Mouse (Mus musculus): ENCODE measurements around the gene Olfr898. TPM values are rescaled to one million over a fixed set of nuclear protein-coding genes. Genes with fewer than 3 reads are reported as not detected.

Gene Olfr898
- not detected in 2 replicates for polyA plus RNA-seq (2012; rRNA removed)

GRCm38 (mm10) chr9:38348111-38348510 is at the start of gene Olfr898:
Olfr898 (plus strand) TSS chr9:38348411.

DNA sequence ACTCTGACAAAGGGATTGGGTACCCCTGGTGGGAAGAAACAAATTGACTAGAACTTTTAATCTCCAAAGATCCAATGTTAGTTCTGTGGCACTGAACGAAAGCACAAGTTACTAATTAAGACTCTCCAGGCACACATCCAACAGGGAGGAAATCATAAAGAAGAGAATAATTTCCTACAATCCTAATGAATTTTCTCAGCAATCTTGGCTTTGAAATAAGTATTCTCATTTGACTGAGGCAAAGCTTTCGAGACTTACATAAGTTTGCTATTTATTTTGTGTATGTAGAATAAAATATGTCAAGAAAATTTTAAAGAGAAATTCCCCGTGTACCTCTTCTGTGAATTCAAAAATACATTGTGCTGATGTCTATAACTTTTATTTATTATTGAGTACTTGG is 19.5 kb upstream of the Olfr898 start, which contains the start of gene Olfr25:
Gene Olfr25, plus strand, starts transcription at position 301 of the 400 bp plus-strand sequence.

DNA sequence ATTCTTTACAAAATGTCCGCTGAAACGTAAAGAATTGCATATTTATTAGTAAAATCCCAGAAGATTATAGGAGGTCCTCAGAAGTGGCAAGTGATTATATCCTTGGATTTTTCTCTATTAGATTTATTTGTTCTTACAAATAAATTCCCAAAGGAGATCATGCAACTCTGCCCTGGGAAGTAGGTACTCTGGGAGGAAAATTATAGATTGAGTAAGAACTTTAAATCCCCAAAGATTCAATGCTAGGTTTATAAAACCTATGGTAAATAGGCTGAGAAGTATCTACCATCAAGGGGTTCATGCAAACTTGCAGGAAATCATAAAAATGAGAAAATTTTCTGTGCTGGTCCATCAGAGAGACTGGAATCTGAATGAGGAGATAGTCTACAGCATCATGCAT is 18.4 kb downstream of the Olfr898 start, which contains the start of gene Olfr250:
Gene Olfr250, plus strand, starts transcription at position 301 of the 400 bp plus-strand sequence.

DNA sequence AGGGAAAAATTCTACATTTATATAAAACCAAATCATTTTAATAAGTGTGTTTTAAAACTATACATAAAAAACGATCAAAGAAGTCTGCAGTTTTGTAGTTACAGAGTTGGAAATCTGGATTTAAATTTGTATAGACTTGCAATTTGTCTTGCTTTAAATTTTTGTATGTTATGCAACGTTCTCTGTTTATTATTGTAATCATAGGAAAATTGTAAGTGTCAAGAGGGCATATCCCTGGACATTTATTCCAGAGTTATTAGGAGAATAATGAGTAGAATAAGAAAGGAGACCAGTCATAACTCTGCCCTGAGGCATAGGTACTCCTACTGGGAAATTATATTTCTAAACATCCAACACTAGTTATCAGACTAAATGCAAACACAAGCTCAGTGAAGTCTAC is 28.6 kb downstream of the Olfr898 start, which contains the start of gene Olfr251:
Gene Olfr251, plus strand, starts transcription at position 301 of the 400 bp plus-strand sequence.

DNA sequence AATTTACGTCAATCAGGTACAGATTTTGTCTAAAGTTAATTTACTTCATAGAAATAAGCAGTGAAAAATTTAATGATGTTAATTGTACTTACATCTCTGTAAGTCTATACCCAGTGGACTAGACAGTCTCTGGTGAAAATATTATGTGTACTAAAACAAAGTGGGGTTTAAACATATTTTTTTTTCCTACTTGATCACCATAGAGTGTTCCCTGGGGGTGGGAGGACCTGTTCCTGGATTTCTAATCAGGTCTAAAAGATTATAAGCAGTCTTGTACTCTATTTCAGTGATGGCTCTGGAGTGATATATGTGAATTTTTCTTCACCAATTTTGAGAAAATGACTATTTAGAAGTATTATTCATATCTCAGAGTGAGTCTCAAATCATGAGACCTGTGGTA is 53.2 kb downstream of the Olfr898 start, which contains the start of gene Olfr147:
Gene Olfr147, plus strand, starts transcription at position 301 of the 400 bp plus-strand sequence.

Other genes with a start within 250 kb of the Olfr898 start
- not detected in 2 replicates for gene Olfr888, start 240.3 kb upstream of the Olfr898 start, polyA plus RNA-seq (2012; rRNA removed)
- not detected in 2 replicates for gene Olfr889, start 233.2 kb upstream of the Olfr898 start, polyA plus RNA-seq (2012; rRNA removed)
- gene Olfr890, start 205.9 kb upstream of the Olfr898 start, polyA plus RNA-seq (2012; rRNA removed) = not detected in 2 replicates
- not detected in 2 replicates for gene Olfr891, start 167.6 kb upstream of the Olfr898 start, polyA plus RNA-seq (2012; rRNA removed)
- not detected in 2 replicates for gene Olfr893, start 140.0 kb upstream of the Olfr898 start, polyA plus RNA-seq (2012; rRNA removed)
- not detected in 2 replicates for gene Olfr894, start 130.4 kb upstream of the Olfr898 start, polyA plus RNA-seq (2012; rRNA removed)
- not detected in 2 replicates for gene Olfr143, start 95.6 kb upstream of the Olfr898 start, polyA plus RNA-seq (2012; rRNA removed)
- gene Olfr895, start 80.6 kb upstream of the Olfr898 start, polyA plus RNA-seq (2012; rRNA removed) = not detected in 2 replicates
- gene Olfr896-ps1, start 57.3 kb upstream of the Olfr898 start, polyA plus RNA-seq (2012; rRNA removed) = not detected in 2 replicates
- gene Olfr25, start 19.4 kb upstream of the Olfr898 start, polyA plus RNA-seq (2012; rRNA removed) = not detected in 2 replicates
- not detected in 2 replicates for gene Olfr250, start 18.5 kb downstream of the Olfr898 start, polyA plus RNA-seq (2012; rRNA removed)
- not detected in 2 replicates for gene Olfr251, start 28.7 kb downstream of the Olfr898 start, polyA plus RNA-seq (2012; rRNA removed)
- not detected in 2 replicates for gene Olfr147, start 53.3 kb downstream of the Olfr898 start, polyA plus RNA-seq (2012; rRNA removed)
- not detected in 2 replicates for gene Olfr901, start 81.0 kb downstream of the Olfr898 start, polyA plus RNA-seq (2012; rRNA removed)
- gene Olfr902, start 99.2 kb downstream of the Olfr898 start, polyA plus RNA-seq (2012; rRNA removed) = not detected in 2 replicates
- gene Olfr904, start 114.7 kb downstream of the Olfr898 start, polyA plus RNA-seq (2012; rRNA removed) = not detected in 2 replicates
- gene Olfr905, start 122.7 kb downstream of the Olfr898 start, polyA plus RNA-seq (2012; rRNA removed) = not detected in 2 replicates
- not detected in 2 replicates for gene Olfr906, start 138.7 kb downstream of the Olfr898 start, polyA plus RNA-seq (2012; rRNA removed)
- not detected in 2 replicates for gene Olfr907, start 147.4 kb downstream of the Olfr898 start, polyA plus RNA-seq (2012; rRNA removed)
- not detected in 2 replicates for gene Olfr911-ps1, start 173.2 kb downstream of the Olfr898 start, polyA plus RNA-seq (2012; rRNA removed)
- not detected in 2 replicates for gene Olfr910, start 189.4 kb downstream of the Olfr898 start, polyA plus RNA-seq (2012; rRNA removed)
- gene Olfr912, start 231.8 kb downstream of the Olfr898 start, polyA plus RNA-seq (2012; rRNA removed) = not detected in 2 replicates
- gene Olfr913, start 244.3 kb downstream of the Olfr898 start, polyA plus RNA-seq (2012; rRNA removed) = not detected in 2 replicates